Mouse (Mus musculus) kidney, adult 2 months (tissue): ENCODE results near the gene Gm47791.

Experiments
- CTCF ChIP-seq: fragments of 200-500 bp; conservative IDR thresholded peaks from 2 replicates; pipeline ENCODE4 v1.5.1; 2011; ENCODE audit warnings: low read depth, mild to moderate bottlenecking, control low read depth, low read length, moderate library complexity, mixed read lengths; ENCODE audit not compliant: insufficient read depth, insufficient read length
- POLR2A ChIP-seq: fragments of 200-500 bp; IDR thresholded peaks from one replicate; pipeline ENCODE4 v1.6.1; 2011; ENCODE audit warnings: low read depth, low read length, control low read depth

DNA sequence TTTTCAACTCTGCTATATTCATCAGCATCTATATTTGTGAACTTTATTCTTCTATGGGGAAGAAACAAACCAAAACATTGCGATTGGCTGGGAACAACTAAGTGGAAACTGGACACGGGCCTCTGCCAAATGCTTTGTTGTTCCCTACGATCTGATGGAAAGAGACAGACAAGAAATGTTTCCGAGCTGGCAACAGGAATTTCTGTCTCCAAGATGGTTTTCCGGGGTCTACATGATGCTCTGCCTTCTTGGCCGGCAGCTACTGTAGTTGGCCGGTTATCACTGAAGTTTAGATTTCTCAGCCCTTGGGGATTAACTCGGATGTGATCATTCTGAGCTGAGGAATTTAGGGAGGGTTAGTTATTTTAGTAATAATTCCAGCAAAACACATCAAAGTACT is 35.3 kb upstream of the Gm47791 start:
- TF ChIP-seq CTCF, result no peak
- TF ChIP-seq POLR2A, result no peak
